Mouse (Mus musculus) macrophage (primary cell): ENCODE measurements around the gene Cdk18. TPM values are rescaled to one million over a fixed set of nuclear protein-coding genes. Genes with fewer than 3 reads are reported as not detected.

Source experiments
- H3K27ac ChIP-seq: fragments of 350-480 bp; formaldehyde crosslinking; 2 replicates; pipeline ENCODE4 v1.9.0; 2021
- H3K36me3 ChIP-seq: fragments of 350-480 bp; formaldehyde crosslinking; 2 replicates; pipeline ENCODE4 v1.9.0; 2021; ENCODE audit errors: inconsistent target
- H3K4me3 ChIP-seq: fragments of 350-480 bp; formaldehyde crosslinking; 2 replicates; pipeline ENCODE4 v1.9.0; 2021; ENCODE audit errors: inconsistent target
- H3K79me2 ChIP-seq: fragments of 350-480 bp; formaldehyde crosslinking; 2 replicates; pipeline ENCODE4 v1.9.0; 2021; ENCODE audit errors: inconsistent target
- WGBS: methylation state at CpG from one replicate; pipeline ENCODE4 v1.1.7; 2026; ENCODE audit warnings: inconsistent platforms; ENCODE audit not compliant: missing documents; 5-methylcytosine and 5-hydroxymethylcytosine counted together
- polyA plus RNA-seq: library from polyadenylated mRNA; stranded (reverse); fragments of 250-400 nt; gene quantifications from 3 replicates; pipeline ENCODE4 v1.2.4, GENCODE M21; 2018; ENCODE audit warnings: inconsistent platforms

Cdk18 gene
- polyA plus RNA-seq, 1 experiment from 2014 or later = 165 TPM

GRCm38 (mm10) chr1:132157016-132157781 lies 17.7 kb upstream of the Cdk18 start:
- Histone ChIP-seq H3K4me3 (no peak overlapping the region), H3K27ac (no peak overlapping the region), H3K36me3 (no peaks in the 10 kb centered on the region), H3K79me2 (no peaks in the 10 kb centered on the region)
- 29% methylated on average over 14 of the region's 14 CpGs for WGBS

- Histone ChIP-seq H3K36me3 (no peaks in the 10 kb centered on the region), H3K27ac (no peak overlapping the region), H3K79me2 (no peaks in the 10 kb centered on the region), H3K4me3 (no peak overlapping the region)
- 14% methylated on average over 6 of the region's 6 CpGs for WGBS
These were observed 16.3 kb upstream of the Cdk18 start for GRCm38 (mm10) chr1:132155737-132156136.

GRCm38 (mm10) chr1:132153691-132154090 lies 14.2 kb upstream of the Cdk18 start:
- Histone ChIP-seq H3K4me3 (no peak overlapping the region), H3K79me2 (no peaks in the 10 kb centered on the region), H3K36me3 (no peaks in the 10 kb centered on the region), H3K27ac (no peak overlapping the region)
- WGBS = 91% methylated on average over 8 of the region's 8 CpGs

DNA sequence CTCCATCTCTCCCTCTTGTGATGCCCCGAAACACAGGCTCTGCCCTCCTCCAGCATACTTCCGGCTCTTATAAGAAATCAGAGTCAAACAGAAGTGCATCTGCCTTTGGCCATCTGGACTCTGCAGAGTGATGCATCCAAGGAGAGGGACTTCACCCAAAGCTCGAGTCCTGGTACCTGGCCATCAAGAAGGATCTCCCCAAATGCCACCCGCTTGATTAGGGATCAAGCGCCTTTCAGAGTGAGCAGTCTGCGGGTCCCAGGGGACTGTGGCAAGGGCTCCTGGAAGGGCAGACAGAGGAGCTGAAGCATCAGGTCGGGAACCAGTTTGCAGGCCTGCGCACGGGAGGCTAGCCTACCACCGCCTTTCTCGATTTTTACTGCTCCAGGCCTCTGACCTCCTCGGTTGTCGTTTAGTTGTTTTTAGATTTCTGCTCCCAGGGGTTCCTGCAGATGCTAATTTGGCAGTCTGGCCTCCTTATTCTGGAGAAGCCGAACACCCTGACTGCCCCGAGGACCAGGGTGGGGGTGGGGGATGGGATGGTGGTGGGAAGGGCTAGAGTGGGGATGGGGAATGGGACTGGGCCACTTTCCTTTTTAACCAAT lies 13.7 kb upstream of the Cdk18 start:
- WGBS = 97% methylated on average over 15 of the region's 15 CpGs
- no peaks in the 10 kb centered on the region for H3K36me3 ChIP-seq
- H3K4me3 ChIP-seq = no peak overlapping the region
- H3K27ac ChIP-seq = no peak overlapping the region
- H3K79me2 ChIP-seq = no peaks in the 10 kb centered on the region

GRCm38 (mm10) chr1:132151908-132152307 lies 12.4 kb upstream of the Cdk18 start:
- no peak overlapping the region for H3K27ac ChIP-seq
- WGBS = 100% methylated on average over 2 of the region's 2 CpGs
- H3K36me3 ChIP-seq = no peaks in the 10 kb centered on the region
- no peaks in the 10 kb centered on the region for H3K79me2 ChIP-seq
- no peak overlapping the region for H3K4me3 ChIP-seq

- 85% methylated on average over 15 of the region's 15 CpGs for WGBS
- Histone ChIP-seq H3K27ac (peak overlapping the region; percentile 35), H3K36me3 (no peaks in the 10 kb centered on the region), H3K4me3 (no peak overlapping the region), H3K79me2 (no peaks in the 10 kb centered on the region)
These were observed 11.5 kb upstream of the Cdk18 start for GRCm38 (mm10) chr1:132150817-132151601.

GRCm38 (mm10) chr1:132150171-132150570 lies 10.7 kb upstream of the Cdk18 start:
- Histone ChIP-seq H3K27ac (peak overlapping the region; percentile 35), H3K79me2 (no peaks in the 10 kb centered on the region)
- 74% methylated on average over 1 of the region's 1 CpGs for WGBS

DNA sequence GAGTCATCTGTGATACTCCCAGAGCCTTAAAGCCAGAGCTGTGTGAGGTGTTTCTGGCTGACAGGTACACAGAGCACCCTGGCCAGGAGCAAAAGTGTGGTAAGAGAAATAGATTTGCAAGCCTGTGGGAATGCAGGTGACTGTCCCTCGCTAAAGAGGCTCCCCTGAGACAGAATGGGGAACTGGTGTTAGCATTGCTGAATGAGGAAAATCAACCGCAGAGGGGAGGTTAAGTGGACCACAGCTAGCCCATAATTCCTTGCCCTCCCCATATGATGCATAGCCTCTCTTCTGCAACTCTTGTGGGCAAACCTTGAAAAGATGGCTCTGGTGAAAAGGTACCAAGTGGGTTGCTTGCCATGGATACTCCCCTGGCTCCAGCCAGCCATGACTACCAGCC lies 9.9 kb upstream of the Cdk18 start:
- Histone ChIP-seq H3K79me2 (no peaks in the 10 kb centered on the region), H3K36me3 (no peaks in the 10 kb centered on the region), H3K27ac (peak overlapping the region; percentile 35; the same call in 1 of the 2 replicates), H3K4me3 (no peak overlapping the region)
- 4% methylated on average over 2 of the region's 2 CpGs for WGBS

More at GRCm38 (mm10) chr1:132150171-132150570, 10.7 kb upstream of the Cdk18 start:
- H3K36me3 ChIP-seq = no peaks in the 10 kb centered on the region
- H3K4me3 ChIP-seq = no peak overlapping the region

- whole genome bisulfite sequencing = 65% methylated on average over 8 of the region's 8 CpGs
- H3K36me3 ChIP-seq = no peaks in the 10 kb centered on the region
- no peak overlapping the region for H3K4me3 ChIP-seq
- H3K27ac ChIP-seq = peak overlapping the region; percentile 41
- no peaks in the 10 kb centered on the region for H3K79me2 ChIP-seq
These were observed 6.6 kb upstream of the Cdk18 start for GRCm38 (mm10) chr1:132145973-132146685.

DNA sequence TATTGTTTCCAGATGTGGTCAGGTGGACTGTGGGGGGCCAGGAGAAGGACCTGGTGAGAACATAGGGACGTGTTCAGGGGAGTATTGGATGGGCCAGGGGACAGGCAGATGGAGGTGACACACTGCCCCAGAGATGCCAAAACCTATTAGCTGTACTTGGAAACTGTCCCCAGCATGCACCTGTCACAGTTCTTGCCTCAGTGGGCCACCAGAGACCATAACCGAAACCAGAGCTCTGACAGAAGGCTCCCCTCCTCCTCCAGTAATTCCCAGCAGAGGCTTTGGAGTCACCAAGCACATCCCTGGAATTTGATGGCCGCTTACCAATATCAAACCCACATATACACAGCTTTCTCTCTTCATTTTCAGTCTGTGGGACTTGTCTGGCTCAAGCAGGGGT lies 5.4 kb upstream of the Cdk18 start:
- H3K27ac ChIP-seq = no peak overlapping the region
- 89% methylated on average over 3 of the region's 3 CpGs for WGBS
- H3K36me3 ChIP-seq = no peaks in the 10 kb centered on the region
- peaks cover 8% of the 10 kb centered on the region for H3K79me2 ChIP-seq
- H3K4me3 ChIP-seq = no peak overlapping the region

DNA sequence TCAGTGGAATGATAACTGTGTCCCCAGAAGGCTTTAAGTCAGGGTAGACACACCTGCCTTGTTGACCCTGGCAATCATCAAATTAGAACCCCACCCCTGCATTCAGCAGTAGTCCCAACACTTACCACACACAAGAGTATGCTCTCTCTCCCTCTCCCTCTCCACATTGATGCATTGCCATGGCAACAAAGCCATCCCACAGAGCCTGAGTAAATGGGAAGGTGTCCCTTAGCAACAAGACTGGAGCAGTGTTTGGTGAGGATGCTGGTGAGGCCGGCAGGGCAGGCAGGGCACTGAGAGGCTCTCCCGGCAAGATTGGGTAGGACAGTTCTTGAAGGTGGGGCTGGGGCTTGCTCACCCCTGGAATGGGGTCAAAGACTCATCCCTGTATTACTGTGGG lies 4.7 kb upstream of the Cdk18 start:
- no peaks in the 10 kb centered on the region for H3K36me3 ChIP-seq
- WGBS = 100% methylated on average over 2 of the region's 2 CpGs
- H3K4me3 ChIP-seq = no peak overlapping the region
- peaks cover 14% of the 10 kb centered on the region for H3K79me2 ChIP-seq
- no peak overlapping the region for H3K27ac ChIP-seq

- WGBS = 100% methylated on average over 2 of the region's 4 CpGs
- Histone ChIP-seq H3K36me3 (no peaks in the 10 kb centered on the region), H3K79me2 (peaks cover 19% of the 10 kb centered on the region), H3K27ac (peak overlapping the region; percentile 59), H3K4me3 (no peak overlapping the region)
These were observed 4.2 kb upstream of the Cdk18 start for GRCm38 (mm10) chr1:132143730-132144129.

DNA sequence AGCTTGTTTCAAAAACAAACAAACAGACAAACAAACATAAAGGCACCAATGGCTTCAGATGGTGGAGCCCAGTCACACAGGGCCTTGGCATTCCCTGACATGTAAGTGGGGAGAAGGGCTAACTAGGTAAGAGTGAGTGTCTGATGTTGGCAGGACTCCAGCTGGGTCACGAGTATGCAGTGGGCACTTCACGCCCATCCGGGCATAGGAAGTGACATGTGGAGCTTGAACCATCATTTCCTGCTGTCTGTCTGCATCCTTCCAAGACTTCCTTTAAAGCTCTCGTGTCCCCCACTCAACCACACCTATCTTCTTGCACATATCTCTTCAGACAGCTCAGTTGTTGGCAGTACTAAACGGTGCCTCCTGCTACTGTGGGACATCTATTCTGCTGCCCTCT lies 3.6 kb upstream of the Cdk18 start:
- Histone ChIP-seq H3K4me3 (no peak overlapping the region), H3K79me2 (peaks cover 26% of the 10 kb centered on the region), H3K36me3 (no peaks in the 10 kb centered on the region), H3K27ac (peak overlapping the region; percentile 59)
- WGBS = 9% methylated on average over 5 of the region's 5 CpGs

GRCm38 (mm10) chr1:132141753-132142152 lies 2.3 kb upstream of the Cdk18 start:
- H3K27ac ChIP-seq = no peak overlapping the region
- peaks cover 39% of the 10 kb centered on the region for H3K79me2 ChIP-seq
- 93% methylated on average over 13 of the region's 13 CpGs for WGBS
- no peak overlapping the region for H3K4me3 ChIP-seq
- H3K36me3 ChIP-seq = no peaks in the 10 kb centered on the region
